Mouse (Mus musculus): ENCODE measurements around the gene Kif15.

Kif15 gene

GRCm38 (mm10) chr9:122950643-122951475, at the start of gene Kif15, which contains the start of gene 1110059G10Rik:
Gene Kif15 (plus strand): TSS chr9:122951046.
Gene 1110059G10Rik (minus strand): TSS chr9:122951000.
- DNase-seq (ENCODE audit: low spot score) = peak; percentile 90

GRCm38 (mm10) chr9:122901047-122901446, 49.8 kb upstream of the Kif15 start:
- no peak for DNase-seq (ENCODE audit: low spot score)

- peak; percentile 32 for DNase-seq (ENCODE audit: low spot score)
These were observed 47.9 kb upstream of the Kif15 start for GRCm38 (mm10) chr9:122902717-122903535.

GRCm38 (mm10) chr9:122922436-122922835, 28.4 kb upstream of the Kif15 start:
- DNase-seq (ENCODE audit: low spot score) = no peak

- DNase-seq (ENCODE audit: low spot score) = peak; percentile 60
These were observed 27.9 kb upstream of the Kif15 start, which contains the start of gene Zfp105 for GRCm38 (mm10) chr9:122922936-122923381. Gene Zfp105 (plus strand): TSS chr9:122923072.

- no peak for DNase-seq (ENCODE audit: low spot score)
These were observed 21.9 kb upstream of the Kif15 start for GRCm38 (mm10) chr9:122928915-122929314.

GRCm38 (mm10) chr9:122998406-122999192, 47.8 kb downstream of the Kif15 start:
- no peak for DNase-seq (ENCODE audit: low spot score)

GRCm38 (mm10) chr9:122999193-122999586, 48.3 kb downstream of the Kif15 start:
- no peak for DNase-seq (ENCODE audit: low spot score)

- DNase-seq (ENCODE audit: low spot score) = no peak
These were observed 53.9 kb downstream of the Kif15 start for GRCm38 (mm10) chr9:123004718-123005117.

GRCm38 (mm10) chr9:123006071-123006470, 55.2 kb downstream of the Kif15 start:
- no peak for DNase-seq (ENCODE audit: low spot score)

- DNase-seq (ENCODE audit: low spot score) = peak; percentile 86
These were observed 70.3 kb downstream of the Kif15 start, which contains the start of gene Tmem42 for GRCm38 (mm10) chr9:123020995-123021631. Gene Tmem42 (plus strand): TSS chr9:123021326.

- no peak for DNase-seq (ENCODE audit: low spot score)
These were observed 71.0 kb downstream of the Kif15 start for GRCm38 (mm10) chr9:123021636-123022379.

- DNase-seq (ENCODE audit: low spot score) = no peak
These were observed 73.4 kb downstream of the Kif15 start for GRCm38 (mm10) chr9:123024201-123024600.

- DNase-seq (ENCODE audit: low spot score) = no peak
These were observed 80.8 kb downstream of the Kif15 start for GRCm38 (mm10) chr9:123031496-123032246.

GRCm38 (mm10) chr9:123034426-123034825, 83.6 kb downstream of the Kif15 start, which contains the start of gene Tgm4:
Gene Tgm4 (plus strand): TSS chr9:123034726.
- DNase-seq (ENCODE audit: low spot score) = no peak

- no peak for DNase-seq (ENCODE audit: low spot score)
These were observed 96.8 kb downstream of the Kif15 start for GRCm38 (mm10) chr9:123047665-123048064.

GRCm38 (mm10) chr9:123058724-123059292, 108.0 kb downstream of the Kif15 start:
- DNase-seq (ENCODE audit: low spot score) = peak; percentile 20

GRCm38 (mm10) chr9:123060172-123060571, 109.3 kb downstream of the Kif15 start:
- DNase-seq (ENCODE audit: low spot score) = no peak
